8 mouse cellular contexts compared by ENCODE assay signal in the genomic region with DNA sequence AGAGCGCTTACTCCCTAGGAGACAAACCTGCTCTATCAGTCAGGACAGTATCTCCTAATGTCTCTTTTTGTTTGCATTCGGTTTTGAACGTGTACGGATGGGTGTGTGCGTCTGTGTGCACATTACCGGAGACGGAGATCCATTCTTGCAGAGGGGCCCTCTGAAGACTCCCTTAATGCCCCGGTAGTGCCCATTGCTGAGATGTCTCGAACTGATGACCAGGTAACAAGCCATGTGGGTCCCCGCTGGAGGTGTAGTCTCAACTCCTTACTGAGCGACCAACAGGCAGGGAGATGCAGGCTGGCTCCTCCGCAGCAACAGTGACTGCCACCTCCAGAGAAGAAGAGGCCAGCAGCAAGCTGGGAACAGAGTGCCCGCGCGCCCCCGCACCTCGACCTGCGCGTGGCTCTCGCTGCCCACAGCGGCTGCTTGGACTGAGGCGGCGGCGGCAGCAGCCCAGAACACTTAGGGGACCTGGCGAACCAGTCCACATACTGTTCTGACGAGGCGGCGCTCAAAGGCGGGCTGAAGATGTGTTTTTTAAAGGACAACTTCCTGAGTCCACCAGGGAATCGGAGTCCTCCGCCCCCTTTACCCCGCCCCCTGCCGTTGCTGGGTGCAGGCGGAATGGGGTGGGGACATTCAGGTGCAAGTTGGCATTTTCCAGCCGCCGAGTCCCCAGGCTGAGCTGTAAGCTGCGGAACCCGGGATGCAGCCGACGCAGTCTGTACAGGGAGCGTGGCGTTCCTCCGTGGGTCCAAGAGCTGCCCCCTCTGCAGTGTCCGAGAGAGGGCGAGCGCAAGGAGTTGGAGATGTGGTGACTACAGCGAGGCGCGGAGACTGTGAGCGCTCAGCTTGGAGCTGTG. TPM values are rescaled to one million over a fixed set of nuclear protein-coding genes. Genes with fewer than 3 reads are reported as not detected.
DNase-seq lines count a peak whose midpoint lies in the region; ATAC-seq and TF ChIP-seq lines count a peak whose summit lies in the region.

A gene (minus strand): TSS at position 612 of the 866 bp plus-strand sequence.

- CTCF ChIA-PET in Patski (lab: Charles Lee), result no interaction called here

- peak; percentile 60 for ATAC-seq in Patski
- ATAC-seq in common myeloid progenitor, adult 5-6 weeks (replicated peaks; ENCODE audit: low read depth, poor library complexity, severe bottlenecking), result peak; percentile 39
- ATAC-seq in granulocyte monocyte progenitor cell, adult 5-6 weeks (replicated peaks; ENCODE audit: poor library complexity, severe bottlenecking), result peak; percentile 37; the same call in 1 of the 2 replicates
- ATAC-seq in kidney, embryonic 14.5 days (ENCODE audit: low FRiP score, low TSS enrichment), result peak; percentile 95
- ATAC-seq in limb, embryonic 15.5 days (ENCODE audit: insufficient number of reproducible peaks, low FRiP score, low TSS enrichment, low read depth), result peak; percentile 76; the same call in 1 of the 2 replicates
- peak; percentile 87 for ATAC-seq in midbrain, postnatal 0 days (ENCODE audit: low FRiP score)

- peaks cover 42% of the 10 kb centered on the region for H3K27me3 ChIP-seq in Patski
- 0 out of 2 replicates have a peak, but pooled peaks cover 2% of the 10 kb centered on the region for H3K27me3 ChIP-seq in kidney, embryonic 14.5 days (ENCODE audit: control insufficient read depth, insufficient read depth, low read length)
- peaks cover 7% of the 10 kb centered on the region; the same call in 1 of the 2 replicates for H3K27me3 ChIP-seq in limb, embryonic 15.5 days
- H3K27me3 ChIP-seq in midbrain, postnatal 0 days (ENCODE audit: insufficient read depth, low read length), result no peaks in the 10 kb centered on the region

- under 1% methylated on average over 50 of the region's 50 CpGs for WGBS in kidney, embryonic 14.5 days
- under 1% methylated on average over 50 of the region's 50 CpGs for WGBS in limb, embryonic 15.5 days
- WGBS in midbrain, postnatal 0 days, result under 1% methylated on average over 47 of the region's 50 CpGs

- H3K4me3 ChIP-seq in kidney, embryonic 14.5 days (ENCODE audit: low read length), result peak within 1 kb of the TSS; percentile 62
- peak within 1 kb of the TSS; percentile 53 for H3K4me3 ChIP-seq in limb, embryonic 15.5 days
- H3K4me3 ChIP-seq in midbrain, postnatal 0 days (ENCODE audit: low read depth, low read length), result peak within 1 kb of the TSS; percentile 62

- POLR2A ChIA-PET in Patski (lab: Charles Lee), result interaction anchor here (0.6 kb wide), 1 partner anchor 1102 kb away, joined by 3 read pairs; no protein-coding TSS in a partner anchor

- H3K9ac ChIP-seq in kidney, embryonic 14.5 days (ENCODE audit: low read depth, low read length), result peak within 1 kb of the TSS; percentile 44
- H3K9ac ChIP-seq in limb, embryonic 15.5 days, result peak within 1 kb of the TSS; percentile 31; the same call in 1 of the 2 replicates
- H3K9ac ChIP-seq in midbrain, postnatal 0 days (replicated peaks; ENCODE audit: low read length, poor library complexity, severe bottlenecking), result peak within 1 kb of the TSS; percentile 55

- TF ChIP-seq CTCF in Patski (IDR thresholded peaks at IDR 0.05), result no peak
- TF ChIP-seq CTCF in midbrain, postnatal 0 days (IDR thresholded peaks at IDR 0.05), result peak; percentile 49; the same call in 1 of the 2 replicates

- no peak for DNase-seq in Patski (ENCODE audit: low read depth, low spot score)
- DNase-seq in midbrain, postnatal 0 days (ENCODE audit: low spot score), result peak; percentile 62
- peak; percentile 56 for DNase-seq in testis, postnatal 10 days (ENCODE audit: low spot score)
- no peak for DNase-seq in adipocyte (ENCODE audit: low spot score)

- H3K9me3 ChIP-seq in kidney, embryonic 14.5 days (ENCODE audit: control insufficient read depth, low read length), result no peaks in the 10 kb centered on the region
- no peaks in the 10 kb centered on the region for H3K9me3 ChIP-seq in limb, embryonic 15.5 days
- H3K9me3 ChIP-seq in midbrain, postnatal 0 days (ENCODE audit: low read length), result no peaks in the 10 kb centered on the region

- no peaks in the 10 kb centered on the region for H3K4me1 ChIP-seq in kidney, embryonic 14.5 days (ENCODE audit: control insufficient read depth, insufficient read depth, low read length)
- peaks cover 8% of the 10 kb centered on the region for H3K4me1 ChIP-seq in limb, embryonic 15.5 days
- no peaks in the 10 kb centered on the region for H3K4me1 ChIP-seq in midbrain, postnatal 0 days (ENCODE audit: insufficient read depth, low read length)

- no peaks in the 10 kb centered on the region for H3K36me3 ChIP-seq in kidney, embryonic 14.5 days (ENCODE audit: control insufficient read depth, insufficient read depth, low read length)
- no peaks in the 10 kb centered on the region for H3K36me3 ChIP-seq in limb, embryonic 15.5 days
- H3K36me3 ChIP-seq in midbrain, postnatal 0 days (ENCODE audit: insufficient read depth, low read length), result no peaks in the 10 kb centered on the region

- H3K4me2 ChIP-seq in kidney, embryonic 14.5 days (replicated peaks; ENCODE audit: low read depth, low read length), result peak within 1 kb of the TSS; percentile 94
- H3K4me2 ChIP-seq in limb, embryonic 15.5 days, result peak within 1 kb of the TSS; percentile 96
- peak within 1 kb of the TSS; percentile 73 for H3K4me2 ChIP-seq in midbrain, postnatal 0 days (ENCODE audit: low read depth, low read length, poor library complexity, severe bottlenecking)

- H3K27ac ChIP-seq in kidney, embryonic 14.5 days (ENCODE audit: low read depth, low read length), result no peak within 1 kb of the TSS
- no peak within 1 kb of the TSS for H3K27ac ChIP-seq in limb, embryonic 15.5 days
- no peak within 1 kb of the TSS for H3K27ac ChIP-seq in midbrain, postnatal 0 days (ENCODE audit: low read depth, low read length)

- in situ Hi-C loops in Patski (cut with MboI; ENCODE audit: low pct_unique_long_range_greater_than_20kb), result loop anchor here (25.0 kb wide), 1 partner anchor 1857 kb away; a partner anchor contains a TSS

RNA-seq across cellular contexts. Expression of the gene that starts here (rescaled TPM):
- not detected for polyA plus RNA-seq in Patski (2021)
- total RNA-seq in common myeloid progenitor, adult 5-6 weeks (2017), result not detected in 2 replicates
- not detected in 2 replicates for total RNA-seq in granulocyte monocyte progenitor cell, adult 5-6 weeks (2014; fragmentation: Nextera tagmentation)
- total RNA-seq in granulocyte monocyte progenitor cell, adult 5-6 weeks (2017), result not detected in 2 replicates
- not detected in 2 replicates for polyA plus RNA-seq in kidney, embryonic 14.5 days (2014; fragmentation: Nextera tagmentation; extraction: Ambion mirVana)
- 0.19 and 0.46 TPM in 2 replicates for polyA plus RNA-seq in limb, embryonic 15.5 days (2015; fragmentation: Nextera tagmentation; extraction: Ambion mirVana)
- total RNA-seq in midbrain, postnatal 0 days (2014; rRNA removed), result 5.0 and 6.4 TPM in 2 replicates
- polyA plus RNA-seq in midbrain, postnatal 0 days (2015; fragmentation: Nextera tagmentation; extraction: Ambion mirVana), result 3.0 and 3.5 TPM in 2 replicates

Comparison
In these comparisons a context has a peak if more than half of its experiments do, and no peak if none do; other contexts are left out.
1. Peak in ATAC-seq in Patski; RNA of the gene not detected or under 1 TPM.
2. Peak in ATAC-seq in common myeloid progenitor, adult 5-6 weeks; RNA of the gene not detected or under 1 TPM.
3. Peak in ATAC-seq in granulocyte monocyte progenitor cell, adult 5-6 weeks; RNA of the gene not detected or under 1 TPM.
4. Peak in ATAC-seq, H3K4me3 ChIP-seq, H3K9ac ChIP-seq and H3K4me2 ChIP-seq in kidney, embryonic 14.5 days; RNA of the gene not detected or under 1 TPM.
5. Peak in ATAC-seq, H3K4me3 ChIP-seq, H3K9ac ChIP-seq and H3K4me2 ChIP-seq in limb, embryonic 15.5 days; RNA of the gene not detected or under 1 TPM.
6. ATAC-seq: peak in every context shown above with its lines; median percentile 95 in kidney, embryonic 14.5 days; 87 in midbrain, postnatal 0 days; 76 in limb, embryonic 15.5 days; 60 in Patski; 39 in common myeloid progenitor, adult 5-6 weeks; 37 in granulocyte monocyte progenitor cell, adult 5-6 weeks.
7. DNase-seq: peak in midbrain, postnatal 0 days (single experiment) and testis, postnatal 10 days (single experiment); none in Patski (single experiment) and adipocyte (single experiment).
8. Peak in every context shown above with its lines, with median percentiles within 50 percentile points of each other: H3K4me2 ChIP-seq, H3K4me3 ChIP-seq and H3K9ac ChIP-seq.